Comparison of ENCODE assay signal across 9 mouse cellular contexts in genomic region chr10:53115028-53115427, GRCm38 (mm10).
DNase-seq lines count a peak whose midpoint lies in the region; ATAC-seq lines count a peak whose summit lies in the region.
"Had no signal": no experiment of that assay in that cellular context is flagged by ENCODE, and none has a peak within 500 bp of the region (broad histone marks: within the 10 kb centered on the region; RNA-seq: fewer than 3 reads in every experiment).

No protein-coding gene starts in this region.

- H3K36me3 ChIP-seq in forebrain, embryonic 11.5 days (ENCODE audit: control insufficient read depth, insufficient read depth, low read length) = no peaks in the 10 kb centered on the region
- no peaks in the 10 kb centered on the region for H3K36me3 ChIP-seq in hindbrain, embryonic 14.5 days (replicated peaks; ENCODE audit: control insufficient read depth, insufficient read depth)
- no peaks in the 10 kb centered on the region for H3K36me3 ChIP-seq in neural tube, embryonic 12.5 days

- no peak overlapping the region for H3K9ac ChIP-seq in forebrain, embryonic 11.5 days (ENCODE audit: low read length)
- H3K9ac ChIP-seq in hindbrain, embryonic 14.5 days = no peak overlapping the region
- H3K9ac ChIP-seq in neural tube, embryonic 12.5 days = no peak overlapping the region

- peak; percentile 57 to 72 for DNase-seq in left cerebral cortex, adult 18-20 months (ENCODE audit: low spot score in 2 of 2)
- DNase-seq in left cerebral cortex, adult 11 months (ENCODE audit: low spot score) = no peak
- peak; percentile 35 for DNase-seq in c-Kit-negative CD71-positive TER-119-positive erythroid progenitor cells, embryonic 14.5 days (ENCODE audit: low read depth, low spot score)
- peak; percentile 60 for DNase-seq in forebrain, embryonic 11.5 days (ENCODE audit: low spot score)
- DNase-seq in hindbrain, embryonic 14.5 days (ENCODE audit: low spot score) = peak; percentile 53
- DNase-seq in left cerebral cortex, postnatal 25 days (ENCODE audit: low spot score in 2 of 2) = peak; percentile 52 to 59
- DNase-seq in thymus, postnatal 14 days = peak; percentile 42

- ATAC-seq in forebrain, embryonic 11.5 days (replicated peaks; ENCODE audit: low FRiP score) = peak; percentile 44; the same call in 1 of the 2 replicates
- peak; percentile 37; the same call in 1 of the 2 replicates for ATAC-seq in hindbrain, embryonic 14.5 days (ENCODE audit: low FRiP score)
- peak; percentile 56; the same call in 1 of the 2 replicates for ATAC-seq in neural tube, embryonic 12.5 days (ENCODE audit: low FRiP score, low read depth)

- WGBS in forebrain, embryonic 11.5 days = 27% methylated on average over 3 of the region's 3 CpGs
- WGBS in hindbrain, embryonic 14.5 days = 28% methylated on average over 3 of the region's 3 CpGs
- 25% methylated on average over 3 of the region's 3 CpGs for WGBS in neural tube, embryonic 12.5 days

- no peaks in the 10 kb centered on the region for H3K9me3 ChIP-seq in forebrain, embryonic 11.5 days (ENCODE audit: control insufficient read depth, low read length)
- no peaks in the 10 kb centered on the region for H3K9me3 ChIP-seq in hindbrain, embryonic 14.5 days (ENCODE audit: control insufficient read depth, low read length)
- H3K9me3 ChIP-seq in neural tube, embryonic 12.5 days = no peaks in the 10 kb centered on the region
- H3K9me3 ChIP-seq: megakaryocyte, embryonic 14.5 days had no signal

- intact Hi-C loops in left cerebral cortex, postnatal 25 days (cut with DNase I) = loop anchor here (2.0 to 10.0 kb wide), 2 partner anchors 190 to 226 kb away; no protein-coding TSS in a partner anchor

- H3K27ac ChIP-seq in forebrain, embryonic 11.5 days (ENCODE audit: low read depth, low read length) = no peak overlapping the region
- no peak overlapping the region for H3K27ac ChIP-seq in hindbrain, embryonic 14.5 days
- no peak overlapping the region for H3K27ac ChIP-seq in neural tube, embryonic 12.5 days

- no peak overlapping the region for H3K4me3 ChIP-seq in forebrain, embryonic 11.5 days (ENCODE audit: low read depth, low read length)
- no peak overlapping the region for H3K4me3 ChIP-seq in hindbrain, embryonic 14.5 days (replicated peaks; ENCODE audit: low read length)
- no peak overlapping the region for H3K4me3 ChIP-seq in neural tube, embryonic 12.5 days
- H3K4me3 ChIP-seq: megakaryocyte, embryonic 14.5 days had no signal

- no peaks in the 10 kb centered on the region for H3K27me3 ChIP-seq in forebrain, embryonic 11.5 days (ENCODE audit: control insufficient read depth, insufficient read depth, low read length)
- H3K27me3 ChIP-seq in hindbrain, embryonic 14.5 days (ENCODE audit: control insufficient read depth, insufficient read depth, low read length) = no peaks in the 10 kb centered on the region
- H3K27me3 ChIP-seq in neural tube, embryonic 12.5 days (replicated peaks) = no peaks in the 10 kb centered on the region
- H3K27me3 ChIP-seq: megakaryocyte, embryonic 14.5 days had no signal

- H3K4me2 ChIP-seq in forebrain, embryonic 11.5 days (ENCODE audit: low read depth, low read length, severe bottlenecking) = no peak overlapping the region
- H3K4me2 ChIP-seq in hindbrain, embryonic 14.5 days (replicated peaks) = no peak overlapping the region
- no peak overlapping the region for H3K4me2 ChIP-seq in neural tube, embryonic 12.5 days (replicated peaks)

- no peaks in the 10 kb centered on the region for H3K4me1 ChIP-seq in forebrain, embryonic 11.5 days (replicated peaks; ENCODE audit: control insufficient read depth, insufficient read depth, low read length)
- H3K4me1 ChIP-seq in hindbrain, embryonic 14.5 days (replicated peaks; ENCODE audit: control insufficient read depth, insufficient read depth, low read length) = no peaks in the 10 kb centered on the region
- H3K4me1 ChIP-seq in neural tube, embryonic 12.5 days = no peaks in the 10 kb centered on the region
- H3K4me1 ChIP-seq: megakaryocyte, embryonic 14.5 days had no signal
